Mouse (Mus musculus) CD8-positive naive resting alpha-beta T cell, adult 2 months (primary cell): Measurements from ENCODE around the gene Cherp.

Experiments used
- DNase-seq, 2 experiments: peaks; one replicate each; pipeline ENCODE4 v3.0.0; 2022; ENCODE audit warnings: low read depth in 2 of 2, low spot score in 2 of 2

Gene Cherp

DNA sequence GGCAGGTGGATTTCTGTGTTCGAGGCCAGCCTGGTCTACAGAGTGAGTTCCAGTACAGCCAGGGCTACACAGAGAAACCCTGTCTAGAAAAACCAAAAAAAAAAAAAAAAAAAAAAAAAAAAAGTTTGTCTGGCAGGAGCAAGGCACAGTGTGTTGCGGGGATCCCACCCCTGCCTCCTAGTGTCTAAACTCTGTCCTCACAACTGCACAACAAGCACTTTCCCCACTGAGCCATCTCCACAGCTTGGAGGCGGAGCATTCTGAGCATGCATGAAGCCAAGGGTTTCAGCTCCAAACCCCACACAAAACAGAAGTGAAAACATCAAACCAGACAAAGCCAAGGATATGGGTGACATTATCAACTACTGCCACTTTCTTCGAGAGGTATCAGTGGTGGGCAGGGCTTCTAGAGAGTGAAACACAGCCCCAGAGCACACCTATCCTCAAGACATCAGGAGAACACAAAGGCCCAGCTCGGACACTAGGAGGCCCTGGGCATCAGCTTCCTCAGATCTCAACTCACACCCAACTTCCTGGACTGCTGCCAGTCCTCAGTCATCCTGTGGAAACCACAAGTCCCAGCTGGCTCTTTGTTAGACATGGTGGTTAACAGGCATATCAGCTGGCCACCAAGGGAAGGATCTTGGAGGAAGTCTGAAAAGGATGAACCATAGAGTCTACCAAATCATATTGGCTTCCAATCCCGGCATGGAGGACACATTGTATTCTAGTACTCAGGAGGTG is 10.6 kb upstream of the Cherp start:
- no peak for DNase-seq

DNA sequence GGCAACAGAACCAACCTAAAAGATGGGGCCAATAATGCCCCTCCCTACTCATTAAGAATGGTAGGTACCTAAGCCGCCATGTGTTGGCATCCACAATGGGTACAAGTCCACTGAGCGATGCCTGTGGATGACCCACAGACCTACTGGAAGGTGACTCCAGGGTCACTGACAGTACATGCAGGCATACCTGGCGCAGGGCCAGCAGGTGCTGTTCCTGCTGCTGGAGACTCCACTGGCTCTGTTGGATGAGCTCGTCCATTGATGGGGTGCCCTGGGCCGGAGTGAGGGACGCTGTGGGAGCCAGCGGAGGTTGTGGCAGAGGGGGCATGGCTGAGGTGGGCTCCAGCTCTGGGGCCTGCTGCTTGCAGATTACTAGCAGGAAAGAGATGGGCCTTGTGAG is 4.3 kb downstream of the Cherp start:
- DNase-seq, result no peak

DNA sequence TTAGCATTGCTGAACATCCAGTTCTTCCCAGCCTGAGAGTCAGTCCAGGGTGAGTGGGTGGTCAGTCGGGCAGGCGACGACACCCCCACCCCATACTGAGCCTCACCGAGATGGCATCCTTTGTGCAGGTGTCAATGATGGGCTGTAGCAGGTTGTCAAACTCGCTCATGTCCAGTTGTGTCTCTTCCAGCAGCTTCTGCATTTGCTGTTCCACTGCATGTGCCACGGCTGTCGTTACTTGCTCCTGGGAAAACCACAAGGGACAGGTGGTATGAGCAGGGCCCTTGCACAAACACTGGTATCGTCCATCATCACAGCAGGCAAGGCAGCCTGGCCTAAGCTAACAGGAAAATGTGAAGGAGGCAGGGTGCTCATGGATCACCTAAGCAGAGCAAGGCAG is 5.0 kb downstream of the Cherp start:
- no peak for DNase-seq

DNA sequence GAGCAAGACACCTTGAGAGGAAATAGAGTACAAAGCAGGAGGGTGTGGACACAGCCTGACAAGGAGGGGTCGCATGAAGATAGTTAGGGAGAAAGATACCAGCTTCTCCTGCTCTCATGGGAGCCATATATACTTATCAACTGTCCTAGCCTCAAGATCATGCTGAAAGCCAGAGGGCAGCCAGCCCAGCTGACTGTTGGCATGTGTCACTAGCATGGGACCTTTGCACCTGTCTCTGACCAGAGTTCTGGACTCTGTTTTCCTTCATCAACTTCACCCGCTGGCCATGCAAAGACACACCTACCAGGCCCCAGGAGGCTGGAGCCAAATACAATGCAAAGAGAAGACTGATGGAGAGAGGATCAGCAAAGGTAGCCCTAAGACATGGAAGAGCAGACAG is 5.8 kb downstream of the Cherp start:
- DNase-seq, result no peak

DNA sequence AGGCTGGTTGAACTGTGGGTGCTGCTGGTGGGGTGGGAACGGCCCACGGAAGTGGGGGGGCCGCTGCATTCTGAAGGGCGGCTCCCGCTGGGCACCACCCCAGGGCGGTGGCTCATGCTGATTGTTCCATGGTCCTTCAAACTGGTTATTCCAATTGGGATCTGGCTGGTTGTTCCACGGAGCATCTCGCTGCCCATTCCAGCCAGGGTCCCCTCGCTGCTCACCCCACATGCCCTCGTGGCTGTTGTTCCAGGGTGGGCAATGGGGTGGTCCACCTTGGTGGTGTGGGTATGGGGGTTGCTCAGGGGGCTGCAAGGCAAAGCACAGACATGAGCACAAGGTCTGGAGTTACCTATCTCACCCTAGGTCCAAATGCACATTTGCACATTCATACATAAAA is 10.8 kb downstream of the Cherp start:
- DNase-seq, result no peak

DNA sequence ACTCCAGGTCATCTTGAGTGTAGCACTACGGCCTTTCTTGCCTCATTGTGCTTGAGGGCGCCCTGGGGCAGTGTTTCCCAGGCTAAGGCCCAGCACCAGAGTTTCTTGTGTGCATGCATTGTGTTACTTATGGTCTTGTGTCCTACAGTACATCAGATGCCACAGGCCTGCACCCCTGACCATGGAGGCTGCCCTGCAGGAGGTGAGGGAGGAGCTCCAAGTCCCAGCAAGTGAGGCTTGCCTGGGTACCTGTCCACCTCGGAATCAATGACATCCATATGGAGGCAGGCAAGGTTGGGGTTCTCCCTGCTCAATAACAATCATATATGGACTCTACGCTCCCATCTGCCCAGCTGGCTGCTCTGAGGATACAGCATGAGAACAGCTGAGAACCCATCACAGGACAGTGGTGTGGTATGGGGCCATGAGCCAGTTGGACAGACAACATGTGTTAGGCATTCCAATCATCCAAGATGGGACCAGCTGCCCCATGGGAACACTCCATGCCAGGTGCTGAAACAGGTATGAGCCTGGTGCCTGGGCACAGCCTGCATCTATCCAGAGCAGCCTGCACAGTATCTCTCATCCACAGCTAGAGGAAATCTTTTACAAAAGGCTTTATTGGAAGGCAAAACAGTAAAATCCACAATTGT is 15.0 kb downstream of the Cherp start:
- DNase-seq, result no peak

DNA sequence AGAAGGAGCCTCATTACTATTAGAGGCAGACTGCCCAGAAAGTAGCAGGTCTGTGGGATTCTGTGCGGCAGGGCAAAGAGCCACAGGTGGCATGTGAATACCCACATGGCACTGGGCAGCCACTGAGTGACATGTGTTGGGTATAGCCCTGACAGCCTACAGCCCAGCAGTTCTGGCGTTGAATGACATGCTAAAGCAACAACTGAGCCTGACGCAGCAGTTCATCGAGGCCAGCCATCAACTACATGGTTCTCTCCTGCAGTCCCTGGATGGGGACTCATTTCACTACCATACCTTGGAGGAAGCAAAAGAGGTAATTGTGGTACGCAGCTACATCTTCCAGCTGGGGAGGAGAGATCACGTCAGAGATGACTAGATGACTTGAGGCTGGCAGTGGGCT is 16.6 kb downstream of the Cherp start:
- no peak for DNase-seq

DNA sequence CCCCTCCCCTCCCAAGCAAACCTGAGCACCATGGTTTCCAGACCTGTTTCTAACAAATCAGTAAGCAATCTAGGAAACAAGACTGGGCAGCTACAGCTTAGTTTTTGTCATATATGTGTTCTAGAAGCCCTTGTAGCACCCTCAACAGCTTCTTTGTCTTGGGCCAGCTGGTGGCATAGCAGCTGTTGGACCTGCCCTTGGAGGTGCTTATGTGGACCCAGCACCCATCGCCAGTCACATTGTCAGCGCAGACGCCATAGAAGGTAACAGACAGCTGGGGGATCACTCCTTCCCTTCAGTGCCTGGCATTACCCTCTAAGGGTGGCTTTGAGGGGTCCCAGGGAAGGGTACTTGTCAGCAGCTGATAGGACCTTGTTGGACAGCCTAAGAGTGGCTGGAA is 17.2 kb downstream of the Cherp start:
- DNase-seq, result no peak

DNA sequence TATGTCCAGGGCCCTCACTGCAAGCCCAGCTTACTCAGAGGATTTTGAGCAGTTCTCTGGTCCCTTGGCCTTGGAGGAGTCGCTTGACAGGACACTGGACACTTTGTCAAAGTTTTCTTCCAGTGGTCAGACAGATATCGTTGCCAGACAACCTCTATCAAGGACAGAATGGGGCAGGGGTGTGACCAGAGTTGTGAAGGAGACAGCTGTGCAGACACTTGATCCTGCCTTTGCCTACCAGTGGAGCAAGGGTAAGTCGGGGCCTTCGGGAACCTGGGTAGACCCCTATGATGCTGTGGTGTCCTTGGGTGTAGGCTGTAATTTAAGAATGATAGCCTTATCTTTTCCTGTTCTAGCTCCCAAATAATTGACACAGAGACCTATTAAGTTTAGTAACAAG is 19.7 kb downstream of the Cherp start:
- DNase-seq, result no peak

DNA sequence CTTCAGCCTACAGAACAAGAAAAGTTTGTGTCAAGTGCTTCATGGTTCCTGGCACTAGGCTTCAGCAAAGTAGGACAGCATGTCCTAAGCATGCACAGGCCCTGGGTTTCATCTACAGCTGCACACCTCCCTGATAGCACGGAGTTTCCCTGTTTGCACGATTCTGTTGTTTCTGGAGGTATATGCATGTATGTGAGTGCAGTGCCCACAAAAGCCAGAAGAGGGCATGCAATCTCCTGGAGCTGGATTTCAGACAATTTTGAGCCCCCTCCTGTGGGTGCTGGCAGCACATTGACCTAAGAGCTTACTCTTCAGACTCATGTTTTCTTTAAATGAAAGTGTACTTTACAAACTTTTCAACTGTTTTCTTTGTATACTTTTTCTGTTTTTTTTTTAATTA is 21.1 kb downstream of the Cherp start:
- DNase-seq, result no peak

DNA sequence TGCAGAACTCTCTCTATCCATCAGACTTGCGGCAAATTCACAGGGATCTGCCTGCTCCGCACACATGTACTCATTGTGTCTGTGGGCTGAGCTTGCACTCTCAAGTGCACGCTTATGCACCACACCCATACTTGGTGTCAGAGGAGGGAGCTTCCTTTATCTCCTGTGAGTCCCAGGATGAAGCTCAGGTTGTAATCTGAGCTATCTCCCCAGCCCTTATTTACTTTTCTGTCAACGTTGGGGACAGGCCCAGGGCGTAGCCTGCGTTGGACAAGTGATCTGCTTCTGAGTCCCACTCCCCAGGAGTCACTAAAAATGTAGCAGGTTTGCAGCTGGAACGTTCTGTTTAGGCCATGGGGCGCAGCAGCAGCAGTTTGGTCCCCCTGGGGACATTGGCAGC is 23.5 kb downstream of the Cherp start:
- DNase-seq, result no peak

DNA sequence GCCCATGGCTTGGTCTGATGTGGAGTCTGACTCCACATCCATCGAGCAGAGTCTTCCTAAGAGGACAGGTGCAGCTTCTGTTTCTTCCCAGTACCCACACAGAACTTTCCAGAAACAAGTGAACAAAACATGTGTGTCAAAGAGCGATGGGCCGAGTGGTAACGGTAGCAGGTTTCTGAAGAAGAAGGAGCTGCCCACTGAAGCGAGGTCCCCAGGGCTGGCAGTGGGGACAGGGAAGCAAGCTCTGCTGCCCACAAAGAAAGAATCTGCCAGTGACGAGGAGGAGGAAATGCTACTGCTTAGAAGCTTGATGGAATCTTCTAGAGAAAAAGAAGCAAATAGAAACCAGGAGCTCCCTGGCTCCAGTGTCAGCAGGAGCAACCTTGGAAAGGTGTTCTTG is 30.0 kb downstream of the Cherp start:
- no peak for DNase-seq

DNA sequence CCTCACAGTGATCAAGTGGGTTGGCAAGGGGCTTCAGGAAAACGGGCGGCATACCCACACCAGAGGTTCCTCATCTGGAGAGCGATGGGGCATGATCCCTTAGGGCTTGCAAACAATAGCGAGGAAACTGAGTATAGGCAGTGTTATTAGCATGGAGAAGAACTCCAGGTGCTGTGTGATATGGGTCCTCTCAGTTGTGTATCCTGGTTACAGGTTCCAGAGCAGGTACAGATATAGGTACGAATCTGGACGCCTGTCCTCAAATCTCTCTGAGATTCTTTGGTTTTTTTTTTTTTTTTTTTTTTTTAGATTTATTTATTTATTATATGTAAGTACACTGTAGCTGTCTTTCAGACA is 31.1 kb downstream of the Cherp start:
- DNase-seq, result no peak

DNA sequence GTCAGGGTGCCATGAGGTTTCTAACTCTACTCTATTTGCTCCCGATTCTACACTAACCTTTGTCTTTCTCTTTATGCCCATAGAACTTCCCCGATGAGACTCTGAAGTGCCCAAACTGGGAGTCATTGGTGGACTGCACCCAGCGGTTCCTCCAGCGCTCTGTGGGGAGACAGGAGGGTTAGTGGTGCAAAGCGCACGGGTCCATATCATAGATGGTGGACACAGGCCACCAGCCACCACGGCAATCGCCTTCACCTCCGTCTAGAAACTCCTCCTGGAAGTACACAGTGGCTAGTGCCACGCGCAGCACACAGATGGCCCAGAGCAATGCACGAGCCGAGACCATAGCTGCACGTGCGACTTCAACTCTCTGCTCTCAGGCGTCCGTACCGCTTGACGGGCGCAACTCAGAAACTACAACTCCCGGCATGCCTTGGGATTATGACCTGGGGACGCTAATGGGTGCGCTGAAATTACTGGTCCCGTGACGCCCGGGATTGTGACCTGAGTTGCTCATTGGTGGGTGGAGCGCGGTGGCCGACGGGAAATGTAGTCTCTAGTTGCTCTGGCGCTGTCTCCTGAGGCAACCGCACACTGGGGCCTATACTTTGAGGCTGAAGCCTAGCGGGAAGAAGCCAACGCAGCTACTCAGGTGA is 31.6 kb downstream of the Cherp start, which contains the start of the genes Calr3 and 1700030K09Rik:
Gene Calr3, minus strand, starts transcription at position 533 of the 656 bp plus-strand sequence.
Gene 1700030K09Rik, plus strand, starts transcription at position 543 of the 656 bp plus-strand sequence.
- DNase-seq, result peak; percentile 93 to 96

DNA sequence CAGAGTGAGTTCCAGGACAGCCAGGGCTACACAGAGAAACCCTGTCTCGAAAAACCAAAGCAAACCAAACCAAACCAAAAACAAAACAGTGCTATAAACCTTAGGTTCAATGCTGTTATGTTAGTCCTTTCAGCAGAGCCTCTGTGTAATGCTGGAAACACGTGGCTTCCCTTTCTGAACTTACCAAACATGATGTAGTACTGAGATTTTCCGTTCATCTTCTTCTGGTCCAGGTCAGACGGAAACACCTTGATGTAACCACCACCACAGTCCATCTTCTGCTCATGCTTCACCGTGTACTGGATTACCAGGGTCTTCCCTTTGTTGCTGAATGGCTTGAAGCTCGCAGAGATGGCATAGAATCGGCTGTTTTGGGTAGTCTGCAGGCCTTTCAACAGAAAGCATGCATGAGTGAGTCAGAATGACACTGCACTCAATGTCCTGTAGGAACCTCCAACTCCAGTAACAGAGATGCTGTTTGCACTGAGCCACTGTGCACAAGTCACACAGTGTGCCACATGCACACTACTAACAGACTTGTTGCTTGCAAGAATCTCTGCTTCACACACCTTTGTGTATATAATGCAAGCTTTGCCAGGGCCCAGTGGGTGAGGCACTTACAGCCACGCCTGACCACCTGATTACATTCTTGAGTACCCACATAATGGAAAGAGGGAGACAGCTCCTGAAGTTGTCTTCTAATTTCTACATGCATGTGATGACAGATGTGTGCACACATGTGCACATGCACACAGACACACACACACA is 36.6 kb downstream of the Cherp start:
- DNase-seq, result no peak

DNA sequence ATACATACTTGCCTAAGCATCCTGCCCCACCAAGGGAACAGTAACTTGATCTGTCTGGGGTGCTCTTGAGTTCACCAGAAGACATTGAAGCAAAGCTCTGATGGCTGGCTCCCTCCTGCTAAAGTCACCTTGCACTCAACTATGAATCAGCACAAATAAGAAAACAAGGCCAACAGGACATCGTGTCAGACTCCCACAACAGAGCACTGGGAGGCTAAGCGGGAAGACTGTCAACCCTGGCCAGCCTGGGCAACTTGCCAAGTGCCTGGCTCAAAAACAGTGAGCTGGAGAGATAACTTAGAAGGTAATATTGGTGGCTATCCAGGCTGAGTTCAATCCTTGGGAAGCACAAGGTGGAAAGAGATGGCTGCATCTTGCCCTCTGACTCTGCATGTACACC is 40.1 kb downstream of the Cherp start:
- no peak for DNase-seq

DNA sequence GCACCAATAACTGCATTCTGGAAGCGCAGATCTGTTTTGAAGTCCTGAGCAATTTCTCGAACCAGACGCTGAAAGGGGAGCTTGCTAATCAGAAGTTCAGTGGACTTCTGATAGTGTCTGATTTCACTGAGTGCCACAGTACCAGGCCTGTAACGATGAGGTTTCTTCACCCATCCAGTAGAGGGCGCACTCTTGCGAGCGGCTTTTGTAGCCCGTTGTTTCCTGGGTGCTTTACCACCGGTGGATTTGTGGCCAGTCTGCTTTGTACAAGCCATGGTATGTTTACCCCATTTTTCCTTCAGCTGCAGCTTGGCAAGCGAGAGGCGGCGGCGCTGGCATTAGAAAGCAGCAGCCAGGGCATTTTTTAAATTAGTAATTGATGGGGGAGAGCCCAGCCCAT is 45.4 kb downstream of the Cherp start:
- peak; percentile 49 to 68 for DNase-seq

DNA sequence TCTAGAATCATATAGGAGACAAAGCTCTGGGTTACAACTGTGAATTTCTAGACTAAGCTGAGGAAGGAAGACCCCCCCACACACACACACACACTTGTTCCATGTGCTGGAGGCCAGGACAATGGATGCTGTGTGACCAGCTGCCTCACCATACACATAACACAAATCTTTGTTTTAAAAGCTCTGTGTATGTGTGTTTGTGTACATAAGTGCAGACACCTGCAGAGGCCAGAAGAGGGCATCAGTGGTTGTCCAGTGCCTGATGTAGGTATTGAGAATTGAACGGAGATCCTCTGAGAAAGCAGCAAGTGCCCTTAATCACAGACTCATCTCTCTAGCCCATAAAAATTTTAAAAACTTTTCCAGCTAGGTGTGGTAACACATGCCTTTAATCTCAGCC is 52.1 kb downstream of the Cherp start:
- DNase-seq, result no peak

DNA sequence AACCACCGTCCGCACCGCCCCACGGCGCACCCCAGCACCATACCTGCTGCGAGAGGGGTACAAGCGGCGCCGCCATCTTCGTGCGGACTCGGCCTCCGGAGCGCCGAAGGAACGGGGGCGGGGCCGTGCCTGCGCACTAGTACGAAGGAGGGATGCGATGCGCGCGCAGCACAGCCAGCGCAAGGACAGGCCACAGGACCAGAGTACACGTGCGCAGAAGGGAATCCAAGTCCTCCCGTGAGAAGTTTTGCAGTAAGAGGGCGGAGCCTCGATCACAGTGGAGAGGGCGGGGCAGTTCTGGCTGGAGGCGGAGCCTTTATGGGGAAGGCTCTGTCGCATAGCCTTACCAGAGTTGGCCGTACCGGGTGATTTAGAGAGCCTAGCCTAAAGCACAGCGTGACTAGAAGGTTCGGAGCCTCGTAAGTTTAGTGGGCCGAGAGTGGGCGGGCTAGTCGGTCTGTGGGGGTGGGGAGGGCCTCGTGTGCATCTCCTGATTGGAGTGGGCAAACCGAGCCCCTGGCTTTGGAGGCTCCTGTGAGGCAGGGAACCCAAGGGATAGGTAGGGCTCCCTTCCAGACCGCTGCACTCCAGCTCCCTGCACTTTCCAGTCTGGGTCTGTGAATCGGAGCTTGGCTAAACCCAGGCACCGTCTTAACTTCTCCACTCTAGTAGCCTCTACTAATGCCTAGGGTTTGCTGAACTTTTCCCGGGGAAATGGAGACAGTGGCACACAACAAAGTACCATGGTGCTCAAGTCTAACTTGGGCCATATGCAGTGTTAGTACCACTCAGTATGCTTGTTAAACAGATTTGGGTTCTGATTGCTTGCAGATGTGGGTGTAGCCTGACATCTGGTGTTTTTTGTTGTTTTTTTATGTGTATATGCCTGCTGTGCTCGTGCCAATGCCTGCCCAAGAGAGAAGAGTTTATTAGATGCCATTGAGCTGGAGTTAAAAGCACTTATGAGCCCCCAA is 53.4 kb downstream of the Cherp start, which contains the start of gene Eps15l1:
Gene Eps15l1, minus strand, starts transcription at position 99 of the 974 bp plus-strand sequence.
- DNase-seq, result peak; percentile 98 to 99
